Mouse (Mus musculus): ENCODE results near the gene Gm3633. TPM values are rescaled to one million over a fixed set of nuclear protein-coding genes. Genes with fewer than 3 reads are reported as not detected.
"Not testable (repeated sequence)": the region's sequence is repeated elsewhere in the genome, so short reads cannot be mapped to it uniquely, and the experiment has no call there.

Gm3633 gene
- not detected for total RNA-seq (2022)

- not testable (repeated sequence) for DNase-seq
These were observed at the start of gene Gm3633 for GRCm38 (mm10) chr14:42641817-42642216. TSS of gene Gm3633 (minus strand) at chr14:42641917.

- DNase-seq, result not testable (repeated sequence)
These were observed 13.9 kb upstream of the Gm3633 start, which contains the start of gene Gm10378 for GRCm38 (mm10) chr14:42655638-42656037. TSS of gene Gm10378 (plus strand) at chr14:42655938.

- not testable (repeated sequence) for DNase-seq
These were observed 41.9 kb downstream of the Gm3633 start, which contains the start of gene Gm17124 for GRCm38 (mm10) chr14:42599782-42600181. TSS of gene Gm17124 (minus strand) at chr14:42599882.

Small RNA genes lying within 50 kb of the gene (microRNA-seq; reads per million reads assigned to microRNA genes)
- gene Gm23620 (0 reads per million in 2 experiments), gene Gm25228 (0 reads per million in 2 experiments)

Other genes with a start within 250 kb of the Gm3633 start
- gene Gm8005, start 202.2 kb downstream of the Gm3633 start, total RNA-seq (2022), result not detected
- not detected for gene Gm8011, start 178.0 kb downstream of the Gm3633 start, total RNA-seq (2022)
- not detected for gene Gm8020, start 139.6 kb downstream of the Gm3633 start, total RNA-seq (2022)
- gene Gm8024, start 117.6 kb downstream of the Gm3633 start, total RNA-seq (2022), result not detected
- not detected for gene Gm17124, start 42.0 kb downstream of the Gm3633 start, total RNA-seq (2022)
- not detected for gene Gm10378, start 14.0 kb upstream of the Gm3633 start, total RNA-seq (2022)
- not detected for gene Gm3015, start 126.9 kb upstream of the Gm3633 start, total RNA-seq (2022)
- not detected for gene Gm10377, start 156.1 kb upstream of the Gm3633 start, total RNA-seq (2022)
- not detected for gene Gm21977, start 211.6 kb upstream of the Gm3633 start, total RNA-seq (2022)